Mouse (Mus musculus): ENCODE measurements around the gene Galt.
"Not testable (repeated sequence)": the region's sequence is repeated elsewhere in the genome, so short reads cannot be mapped to it uniquely, and the experiment has no call there.

The Galt gene

DNA sequence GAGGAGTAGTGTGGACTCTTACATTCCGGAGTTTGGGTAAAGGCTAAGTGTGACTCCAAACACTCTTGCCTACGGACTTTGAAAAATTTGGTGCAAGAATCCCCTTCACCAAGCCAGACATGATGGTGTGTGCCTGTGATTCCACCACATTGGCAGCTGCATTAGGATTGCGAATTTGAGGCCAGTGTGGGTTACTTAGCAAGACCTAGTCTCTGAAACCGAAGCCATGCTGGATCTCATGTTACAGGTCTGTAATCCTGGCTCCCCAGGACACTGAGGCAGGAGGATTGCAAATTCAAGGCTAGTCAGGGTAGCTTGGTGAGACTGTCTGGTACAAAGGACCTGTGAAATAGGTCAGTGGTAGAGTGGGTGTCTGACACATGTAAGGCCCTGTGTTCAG is 3.7 kb downstream of the Galt start:
- no peaks in the 10 kb centered on the region for H3K27me3 ChIP-seq (ENCODE audit: control insufficient read depth, insufficient read depth, low read length, poor library complexity, severe bottlenecking)
- DNase-seq (ENCODE audit: low read depth, low spot score) = no peak
- H3K36me3 ChIP-seq (ENCODE audit: control insufficient read depth, insufficient read depth, low read length, poor library complexity, severe bottlenecking) = peaks cover 3% of the 10 kb centered on the region

- Histone ChIP-seq H3K27me3 (ENCODE audit: control insufficient read depth, insufficient read depth, low read length, poor library complexity, severe bottlenecking) (no peaks in the 10 kb centered on the region), H3K36me3 (ENCODE audit: control insufficient read depth, insufficient read depth, low read length, poor library complexity, severe bottlenecking) (peaks cover 3% of the 10 kb centered on the region)
- no peak for DNase-seq (ENCODE audit: low read depth, low spot score)
These were observed 4.2 kb downstream of the Galt start for GRCm38 (mm10) chr4:41759206-41759605.

DNA sequence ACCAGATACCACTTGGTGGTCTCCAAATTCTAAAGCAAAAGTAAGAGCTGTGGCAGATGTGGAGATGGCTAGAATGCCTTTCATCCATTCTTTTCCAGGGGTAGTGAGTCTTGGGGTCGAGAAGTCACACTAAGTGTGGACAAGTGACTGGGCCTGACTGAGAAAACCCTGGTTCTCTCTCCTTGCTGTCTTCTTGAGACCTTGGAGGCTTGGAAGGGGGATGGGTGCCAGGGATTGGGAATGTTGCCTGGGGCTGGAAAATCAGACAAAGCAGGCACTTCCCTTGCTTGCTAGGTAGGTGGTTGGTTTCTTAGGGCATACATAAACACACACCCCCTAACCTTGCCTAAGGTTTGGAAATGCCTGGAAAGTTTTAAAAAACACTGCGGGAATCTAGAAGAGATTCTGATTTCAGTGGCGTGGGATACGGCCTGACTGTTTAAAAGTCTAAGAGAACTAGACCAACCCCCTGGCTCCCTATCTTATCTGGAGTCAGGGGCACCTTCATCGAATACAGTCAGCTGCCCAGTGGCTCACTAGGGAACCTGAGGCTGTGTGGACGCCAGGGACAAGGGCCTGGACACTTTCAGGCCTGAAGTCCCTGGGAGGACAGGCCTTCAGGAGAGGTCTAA is 4.7 kb downstream of the Galt start:
- no peak for DNase-seq (ENCODE audit: low read depth, low spot score)
- H3K36me3 ChIP-seq (ENCODE audit: control insufficient read depth, insufficient read depth, low read length, poor library complexity, severe bottlenecking) = peaks cover 3% of the 10 kb centered on the region
- no peaks in the 10 kb centered on the region for H3K27me3 ChIP-seq (ENCODE audit: control insufficient read depth, insufficient read depth, low read length, poor library complexity, severe bottlenecking)

- Histone ChIP-seq H3K27me3 (ENCODE audit: control insufficient read depth, insufficient read depth, low read length, poor library complexity, severe bottlenecking) (no peaks in the 10 kb centered on the region), H3K36me3 (ENCODE audit: control insufficient read depth, insufficient read depth, low read length, poor library complexity, severe bottlenecking) (peaks cover 3% of the 10 kb centered on the region)
- DNase-seq (ENCODE audit: low read depth, low spot score) = peak; percentile 23
These were observed 5.3 kb downstream of the Galt start for GRCm38 (mm10) chr4:41760288-41760721.

GRCm38 (mm10) chr4:41760911-41761310 is 5.9 kb downstream of the Galt start:
- peaks cover 3% of the 10 kb centered on the region for H3K36me3 ChIP-seq (ENCODE audit: control insufficient read depth, insufficient read depth, low read length, poor library complexity, severe bottlenecking)
- no peaks in the 10 kb centered on the region for H3K27me3 ChIP-seq (ENCODE audit: control insufficient read depth, insufficient read depth, low read length, poor library complexity, severe bottlenecking)
- DNase-seq (ENCODE audit: low read depth, low spot score) = no peak

DNA sequence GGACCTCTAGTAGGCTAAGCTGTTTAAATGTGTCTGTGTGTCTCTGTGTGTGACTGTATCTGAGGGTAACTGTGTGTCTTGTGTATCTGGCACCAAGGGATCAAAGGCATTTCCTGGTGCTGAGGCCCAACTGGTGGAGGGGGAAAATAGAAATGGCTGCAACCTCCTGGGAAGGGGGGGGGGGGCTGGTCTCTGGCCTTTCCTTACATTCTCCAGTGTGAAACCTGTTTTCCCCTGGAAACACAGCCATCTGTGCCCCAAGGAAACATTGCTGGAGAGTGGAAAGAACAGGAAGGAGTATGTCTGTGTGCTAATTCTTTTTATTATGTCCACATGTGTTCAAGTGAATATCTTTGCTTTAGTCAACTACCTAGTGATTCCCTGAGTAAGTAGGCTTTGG is 6.7 kb downstream of the Galt start:
- Histone ChIP-seq H3K36me3 (ENCODE audit: control insufficient read depth, insufficient read depth, low read length, poor library complexity, severe bottlenecking) (peaks cover 3% of the 10 kb centered on the region), H3K27me3 (ENCODE audit: control insufficient read depth, insufficient read depth, low read length, poor library complexity, severe bottlenecking) (no peaks in the 10 kb centered on the region)
- no peak for DNase-seq (ENCODE audit: low read depth, low spot score)

- DNase-seq (ENCODE audit: low read depth, low spot score) = no peak
- no peaks in the 10 kb centered on the region for H3K27me3 ChIP-seq (ENCODE audit: control insufficient read depth, insufficient read depth, low read length, poor library complexity, severe bottlenecking)
- peaks cover 3% of the 10 kb centered on the region for H3K36me3 ChIP-seq (ENCODE audit: control insufficient read depth, insufficient read depth, low read length, poor library complexity, severe bottlenecking)
These were observed 7.2 kb downstream of the Galt start for GRCm38 (mm10) chr4:41762099-41762687.

- H3K36me3 ChIP-seq (ENCODE audit: control insufficient read depth, insufficient read depth, low read length, poor library complexity, severe bottlenecking); H3K27me3 ChIP-seq (ENCODE audit: control insufficient read depth, insufficient read depth, low read length, poor library complexity, severe bottlenecking); DNase-seq (ENCODE audit: low read depth, low spot score): not testable (repeated sequence)
These were observed 7.7 kb downstream of the Galt start for GRCm38 (mm10) chr4:41762688-41763114.

- not testable (repeated sequence) for DNase-seq (ENCODE audit: low read depth, low spot score); H3K27me3 ChIP-seq (ENCODE audit: control insufficient read depth, insufficient read depth, low read length, poor library complexity, severe bottlenecking); H3K36me3 ChIP-seq (ENCODE audit: control insufficient read depth, insufficient read depth, low read length, poor library complexity, severe bottlenecking)
These were observed 8.1 kb downstream of the Galt start for GRCm38 (mm10) chr4:41763176-41763575.

- not testable (repeated sequence) for H3K27me3 ChIP-seq (ENCODE audit: control insufficient read depth, insufficient read depth, low read length, poor library complexity, severe bottlenecking); DNase-seq (ENCODE audit: low read depth, low spot score); H3K36me3 ChIP-seq (ENCODE audit: control insufficient read depth, insufficient read depth, low read length, poor library complexity, severe bottlenecking)
These were observed 12.3 kb downstream of the Galt start for GRCm38 (mm10) chr4:41767301-41767700.

DNA sequence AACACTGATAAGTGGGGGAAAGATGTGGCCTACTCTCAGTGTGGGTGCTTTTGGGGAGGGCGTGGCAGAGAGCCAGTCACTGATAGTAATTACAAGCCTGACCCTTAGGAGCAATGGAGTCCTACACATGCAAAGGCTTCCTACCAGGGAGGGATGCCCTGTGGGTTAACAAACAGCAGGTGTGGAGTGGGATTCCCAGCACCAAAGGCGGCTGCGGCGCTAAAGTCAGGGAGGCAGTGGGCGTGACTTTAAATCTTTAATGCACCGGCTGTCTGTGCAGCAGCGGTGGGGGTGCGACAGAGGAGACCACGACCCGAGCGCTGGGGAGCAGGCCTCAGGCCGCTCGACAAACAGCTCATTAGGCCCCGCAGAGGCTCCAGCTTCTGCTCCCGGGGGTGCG is 17.9 kb downstream of the Galt start:
- not testable (repeated sequence) for H3K27me3 ChIP-seq (ENCODE audit: control insufficient read depth, insufficient read depth, low read length, poor library complexity, severe bottlenecking); H3K36me3 ChIP-seq (ENCODE audit: control insufficient read depth, insufficient read depth, low read length, poor library complexity, severe bottlenecking); DNase-seq (ENCODE audit: low read depth, low spot score)

DNA sequence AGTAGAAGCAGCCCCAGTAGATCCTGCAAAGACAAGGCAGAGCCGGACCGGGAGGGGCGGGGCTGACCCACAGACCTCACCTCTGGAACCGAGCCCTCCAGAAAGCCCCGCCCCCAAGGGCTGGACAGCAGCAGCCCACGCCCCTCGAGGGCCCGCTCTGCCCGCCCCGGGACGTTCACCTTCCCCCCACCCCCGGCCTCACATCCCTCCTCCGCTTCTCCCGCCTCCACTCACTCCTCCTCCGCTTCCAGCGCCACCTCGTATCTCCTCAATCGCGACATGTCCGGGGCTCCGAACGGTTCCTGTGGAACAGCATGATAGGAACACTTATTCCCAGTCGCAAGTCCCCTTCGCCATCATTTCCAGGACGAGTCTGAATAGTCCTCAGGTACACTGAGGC is 18.5 kb downstream of the Galt start:
- peak; percentile 78 for DNase-seq (ENCODE audit: low read depth, low spot score)
- not testable (repeated sequence) for H3K27me3 ChIP-seq (ENCODE audit: control insufficient read depth, insufficient read depth, low read length, poor library complexity, severe bottlenecking); H3K36me3 ChIP-seq (ENCODE audit: control insufficient read depth, insufficient read depth, low read length, poor library complexity, severe bottlenecking)

DNA sequence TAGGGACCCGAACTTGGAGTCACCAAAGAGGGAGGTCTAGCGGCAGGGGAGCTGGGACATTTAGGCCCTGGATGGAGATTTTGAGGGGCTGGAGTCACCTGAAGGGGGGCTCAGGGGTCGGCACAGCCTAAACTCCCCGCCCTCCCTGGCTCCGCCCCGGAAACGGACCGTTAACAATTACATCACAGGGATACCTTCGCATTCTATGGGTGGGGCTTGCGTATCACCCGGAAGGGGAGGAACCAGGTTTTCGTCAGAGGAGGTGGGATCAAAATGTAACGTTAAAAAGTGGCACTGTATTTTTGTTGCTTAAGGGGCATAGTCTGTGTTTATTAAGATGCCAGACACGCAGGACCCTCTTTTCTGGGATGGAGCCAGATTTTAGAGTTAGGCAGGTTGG is 19.0 kb downstream of the Galt start, which contains the start of gene Ccl27a:
Ccl27a (minus strand) TSS at position 246 of the 400 bp plus-strand sequence.
- H3K27me3 ChIP-seq (ENCODE audit: control insufficient read depth, insufficient read depth, low read length, poor library complexity, severe bottlenecking); H3K36me3 ChIP-seq (ENCODE audit: control insufficient read depth, insufficient read depth, low read length, poor library complexity, severe bottlenecking): not testable (repeated sequence)
- DNase-seq (ENCODE audit: low read depth, low spot score) = peak; percentile 93

DNA sequence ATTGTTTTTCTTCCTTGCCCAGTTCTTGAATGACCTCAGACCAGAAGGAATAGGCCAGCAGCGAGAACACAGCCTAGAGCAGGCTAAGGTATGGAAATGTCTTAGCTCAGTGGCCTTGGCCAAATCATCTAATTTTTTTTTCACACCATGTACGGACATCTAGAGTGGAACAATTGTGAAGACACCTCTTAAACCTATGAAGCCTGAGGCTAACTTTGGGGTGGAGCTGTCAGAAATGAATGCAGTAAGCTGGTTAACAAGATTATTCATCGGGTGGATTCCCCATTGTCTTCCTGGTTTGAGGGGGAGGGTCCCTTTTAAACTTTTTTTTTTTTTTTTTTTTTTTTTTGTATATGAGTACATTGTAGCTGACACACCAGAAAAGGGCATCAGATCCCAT is 19.5 kb downstream of the Galt start:
- DNase-seq (ENCODE audit: low read depth, low spot score) = peak; percentile 17
- H3K36me3 ChIP-seq (ENCODE audit: control insufficient read depth, insufficient read depth, low read length, poor library complexity, severe bottlenecking) = not testable (repeated sequence)

GRCm38 (mm10) chr4:41775840-41776239 is 20.8 kb downstream of the Galt start:
- not testable (repeated sequence) for H3K36me3 ChIP-seq (ENCODE audit: control insufficient read depth, insufficient read depth, low read length, poor library complexity, severe bottlenecking); H3K27me3 ChIP-seq (ENCODE audit: control insufficient read depth, insufficient read depth, low read length, poor library complexity, severe bottlenecking); DNase-seq (ENCODE audit: low read depth, low spot score)

More for the DNA sequence above, 19.5 kb downstream of the Galt start:
- not testable (repeated sequence) for H3K27me3 ChIP-seq (ENCODE audit: control insufficient read depth, insufficient read depth, low read length, poor library complexity, severe bottlenecking)

- H3K27me3 ChIP-seq (ENCODE audit: control insufficient read depth, insufficient read depth, low read length, poor library complexity, severe bottlenecking); DNase-seq (ENCODE audit: low read depth, low spot score); H3K36me3 ChIP-seq (ENCODE audit: control insufficient read depth, insufficient read depth, low read length, poor library complexity, severe bottlenecking): not testable (repeated sequence)
These were observed 26.2 kb downstream of the Galt start for GRCm38 (mm10) chr4:41781271-41781670.
